Mouse (Mus musculus) MEL (cell line): ENCODE measurements around the gene Pcx.
A peak's percentile ranks its signal among the peaks of the same experiment; 100 is the strongest.

Experiments
- CTCF ChIP-seq, 3 experiments: IDR thresholded peaks in 2 of 3; conservative IDR thresholded peaks in 1 of 3; 2 replicates each; pipeline ENCODE4 v1.5.1; 2011 to 2012; ENCODE audit warnings: low read length in 3 of 3, low read depth in 2 of 3, mild to moderate bottlenecking in 2 of 3, improper control_type of control experiment in 1 of 3, inconsistent platforms in 1 of 3, mixed read lengths in 1 of 3, moderate library complexity in 1 of 3; ENCODE audit not compliant: control insufficient read depth in 1 of 3, insufficient read depth in 1 of 3, poor library complexity in 1 of 3, severe bottlenecking in 1 of 3
- ELF1 ChIP-seq: IDR thresholded peaks from 2 replicates; pipeline ENCODE4 v1.6.1; 2014; ENCODE audit warnings: low read depth, mild to moderate bottlenecking, inconsistent platforms, low read length, improper control_type of control experiment, moderate library complexity
- EP300 ChIP-seq, 2 experiments: IDR thresholded peaks; 2 replicates each; pipeline ENCODE4 v1.6.1; 2011; ENCODE audit warnings: improper control_type of control experiment in 2 of 2, low read length in 2 of 2, low read depth in 1 of 2, mild to moderate bottlenecking in 1 of 2
- GATA1 ChIP-seq: IDR thresholded peaks from 2 replicates; pipeline ENCODE4 v1.6.1; 2011; ENCODE audit warnings: low read depth, low read length, improper control_type of control experiment
- JUND ChIP-seq: IDR thresholded peaks from 2 replicates; pipeline ENCODE4 v1.6.1; 2011; ENCODE audit warnings: low read depth, mild to moderate bottlenecking, improper control_type of control experiment, low read length
- MAZ ChIP-seq: IDR thresholded peaks from 2 replicates; pipeline ENCODE4 v1.6.1; 2012; ENCODE audit warnings: low read depth, mild to moderate bottlenecking, inconsistent platforms, low read length, improper control_type of control experiment
- NRF1 ChIP-seq: IDR thresholded peaks from 2 replicates; pipeline ENCODE4 v1.6.1; 2014; ENCODE audit warnings: low read depth, mild to moderate bottlenecking, inconsistent platforms, low read length, improper control_type of control experiment, moderate library complexity; ENCODE audit not compliant: poor library complexity, insufficient read depth, severe bottlenecking
- POLR2A ChIP-seq, 2 experiments: IDR thresholded peaks; 2 replicates each; pipeline ENCODE4 v1.6.1; 2011 to 2012; ENCODE audit warnings: low read length in 2 of 2, mild to moderate bottlenecking in 2 of 2, control low read depth in 1 of 2, improper control_type of control experiment in 1 of 2, low read depth in 1 of 2, moderate library complexity in 1 of 2; ENCODE audit not compliant: control insufficient read depth in 1 of 2, insufficient read depth in 1 of 2, poor library complexity in 1 of 2
- RAD21 ChIP-seq: IDR thresholded peaks from 2 replicates; pipeline ENCODE4 v1.6.1; 2011; ENCODE audit warnings: mild to moderate bottlenecking, low read depth, low read length, improper control_type of control experiment
- SIN3A ChIP-seq: IDR thresholded peaks from 2 replicates; pipeline ENCODE4 v1.6.1; 2012; ENCODE audit warnings: low read length, improper control_type of control experiment, inconsistent platforms
- USF1 ChIP-seq: IDR thresholded peaks from 2 replicates; pipeline ENCODE4 v1.6.1; 2014; ENCODE audit warnings: low read depth, mild to moderate bottlenecking, inconsistent platforms, low read length, improper control_type of control experiment, moderate library complexity
- ZKSCAN1 ChIP-seq: IDR thresholded peaks from 2 replicates; pipeline ENCODE4 v1.6.1; 2012; ENCODE audit warnings: low read depth, mild to moderate bottlenecking, inconsistent platforms, low read length, improper control_type of control experiment, moderate library complexity

DNA sequence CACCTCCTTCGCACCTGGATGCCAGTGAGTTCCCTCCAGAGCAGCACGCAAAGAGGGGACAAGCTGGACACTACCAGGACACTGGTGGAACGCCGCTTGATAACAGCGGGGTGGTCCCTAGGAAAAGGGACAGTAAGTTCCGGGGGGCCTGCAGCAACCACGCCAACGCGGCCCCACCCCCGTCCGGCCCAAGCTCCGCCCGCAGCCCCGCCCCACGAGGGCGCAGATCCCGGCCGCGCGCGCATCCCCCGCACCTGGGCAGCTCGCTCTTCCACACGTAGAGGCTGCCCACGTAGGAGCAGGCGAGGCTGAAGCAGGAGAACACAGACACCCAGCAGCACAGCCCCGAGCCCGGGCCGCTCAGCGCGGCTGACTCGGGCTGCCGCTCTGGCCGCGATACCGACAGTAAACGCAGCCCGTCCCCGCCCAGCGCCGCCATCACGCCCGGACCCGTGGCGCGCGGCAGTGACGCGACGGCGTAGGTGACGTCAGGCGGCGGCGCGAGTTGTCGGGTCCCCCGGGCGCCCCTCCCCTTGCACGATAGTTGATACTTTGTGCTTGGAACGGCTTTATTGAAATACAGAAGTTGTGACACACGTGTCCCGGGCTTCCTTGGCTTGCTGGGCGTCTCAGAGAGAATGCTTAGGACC, 115.0 kb downstream of the Pcx start, which contains the start of gene Rce1:
- TF ChIP-seq POLR2A (IDR thresholded peaks at IDR 0.05; ENCODE audit: control insufficient read depth in 1 of 2, insufficient read depth in 1 of 2, low read depth in 1 of 2, low read length in 2 of 2, poor library complexity in 1 of 2) (peak; percentile 80 to 81), MAZ (0 out of 2 replicates have a peak, but pooled peaks have one; percentile 33), RAD21 (no peak), CTCF (IDR thresholded peaks at IDR 0.05 in 2 of 3, conservative IDR thresholded peaks at IDR 0.05 in 1 of 3; ENCODE audit: control insufficient read depth in 1 of 3, insufficient read depth in 1 of 3, low read depth in 2 of 3, low read length in 3 of 3, poor library complexity in 1 of 3, severe bottlenecking in 1 of 3) (no peak), NRF1 (peak; percentile 59), EP300 (IDR thresholded peaks at IDR 0.05; ENCODE audit: low read depth in 1 of 2, low read length in 2 of 2) (no peak), USF1 (peak; percentile 40; the same call in 1 of the 2 replicates), ZKSCAN1 (no peak), GATA1 (no peak), SIN3A (peak; percentile 98), ELF1 (0 out of 2 replicates have a peak, but pooled peaks have one; percentile 49), JUND (no peak)
